Mouse (Mus musculus): Measurements from ENCODE around the gene Ovol3.
"Not testable (repeated sequence)": the region's sequence is repeated elsewhere in the genome, so short reads cannot be mapped to it uniquely, and the experiment has no call there.

Ovol3 gene

GRCm38 (mm10) chr7:30235625-30236024 lies at the start of gene Ovol3:
Gene Ovol3, minus strand, starts transcription at chr7:30235725.
- DNase-seq (ENCODE audit: low spot score), result no peak

GRCm38 (mm10) chr7:30282740-30283139 lies 47.2 kb upstream of the Ovol3 start:
- no peak for DNase-seq (ENCODE audit: low spot score)

- no peak for DNase-seq (ENCODE audit: low spot score)
Observed at GRCm38 (mm10) chr7:30281522-30281921, 46.0 kb upstream of the Ovol3 start.

- peak; percentile 79 for DNase-seq (ENCODE audit: low spot score)
Observed at GRCm38 (mm10) chr7:30280670-30281138, 45.2 kb upstream of the Ovol3 start.

- DNase-seq (ENCODE audit: low spot score), result peak; percentile 93
Observed at GRCm38 (mm10) chr7:30279951-30280669, 44.6 kb upstream of the Ovol3 start, which contains the start of the genes Thap8 and Wdr62. Gene Thap8, plus strand, starts transcription at chr7:30280094. Gene Wdr62, minus strand, starts transcription at chr7:30280419.

- no peak for DNase-seq (ENCODE audit: low spot score)
Observed at GRCm38 (mm10) chr7:30279536-30279935, 44.0 kb upstream of the Ovol3 start.

GRCm38 (mm10) chr7:30278911-30279310 lies 43.4 kb upstream of the Ovol3 start:
- DNase-seq (ENCODE audit: low spot score), result no peak

GRCm38 (mm10) chr7:30274383-30274782 lies 38.9 kb upstream of the Ovol3 start:
- DNase-seq (ENCODE audit: low spot score), result no peak

- DNase-seq (ENCODE audit: low spot score), result no peak
Observed at GRCm38 (mm10) chr7:30269641-30270040, 34.1 kb upstream of the Ovol3 start.

- DNase-seq (ENCODE audit: low spot score), result no peak
Observed at GRCm38 (mm10) chr7:30266780-30267179, 31.3 kb upstream of the Ovol3 start.

GRCm38 (mm10) chr7:30265935-30266334 lies 30.4 kb upstream of the Ovol3 start:
- no peak for DNase-seq (ENCODE audit: low spot score)

- DNase-seq (ENCODE audit: low spot score), result no peak
Observed at GRCm38 (mm10) chr7:30265531-30265930, 30.0 kb upstream of the Ovol3 start.

GRCm38 (mm10) chr7:30265041-30265440 lies 29.5 kb upstream of the Ovol3 start:
- no peak for DNase-seq (ENCODE audit: low spot score)

GRCm38 (mm10) chr7:30251956-30252954 lies 16.7 kb upstream of the Ovol3 start:
- no peak for DNase-seq (ENCODE audit: low spot score)

- not testable (repeated sequence) for DNase-seq (ENCODE audit: low spot score)
Observed at GRCm38 (mm10) chr7:30237374-30237773, 1.8 kb upstream of the Ovol3 start.

GRCm38 (mm10) chr7:30235091-30235490 lies 434 bp downstream of the Ovol3 start:
- no peak for DNase-seq (ENCODE audit: low spot score)

GRCm38 (mm10) chr7:30234276-30234858 lies 1.2 kb downstream of the Ovol3 start:
- no peak for DNase-seq (ENCODE audit: low spot score)

- no peak for DNase-seq (ENCODE audit: low spot score)
Observed at GRCm38 (mm10) chr7:30233387-30233786, 2.1 kb downstream of the Ovol3 start.

GRCm38 (mm10) chr7:30232631-30233148 lies 2.8 kb downstream of the Ovol3 start:
- DNase-seq (ENCODE audit: low spot score), result peak; percentile 63

GRCm38 (mm10) chr7:30231669-30232454 lies 3.7 kb downstream of the Ovol3 start, which contains the start of the genes Polr2i and Tbcb:
Gene Polr2i, plus strand, starts transcription at chr7:30231948.
Gene Tbcb, minus strand, starts transcription at chr7:30232272.
- DNase-seq (ENCODE audit: low spot score), result peak; percentile 97

GRCm38 (mm10) chr7:30231328-30231668 lies 4.2 kb downstream of the Ovol3 start:
- DNase-seq (ENCODE audit: low spot score), result peak; percentile 18
